Mouse (Mus musculus) liver, embryonic 12.5 days (tissue): ENCODE results near the gene Gm9999. TPM values are rescaled to one million over a fixed set of nuclear protein-coding genes. Genes with fewer than 3 reads are reported as not detected.

Experiments used
- ATAC-seq: fragments of 200-750 bp; cut with Nextera tagmentation; 2 replicates; pipeline ENCODE4 v1.8.0; 2017; ENCODE audit warnings: moderate number of reproducible peaks, mild to moderate bottlenecking, moderate library complexity
- H3K27ac ChIP-seq: fragments of 300-500 bp; sonication (generic); 2 replicates; pipeline ENCODE4 v1.5.1; 2016; ENCODE audit warnings: mild to moderate bottlenecking
- H3K27me3 ChIP-seq: fragments of 300-500 bp; sonication (generic); replicated peaks from 2 replicates; pipeline ENCODE4 v1.6.1; 2016; ENCODE audit warnings: mild to moderate bottlenecking, moderate library complexity
- H3K36me3 ChIP-seq: fragments of 300-500 bp; sonication (generic); 2 replicates; pipeline ENCODE4 v1.6.1; 2016; ENCODE audit warnings: mild to moderate bottlenecking, moderate library complexity
- H3K4me1 ChIP-seq: fragments of 300-500 bp; sonication (generic); 2 replicates; pipeline ENCODE4 v1.6.1; 2016
- H3K4me2 ChIP-seq: fragments of 300-500 bp; sonication (generic); 2 replicates; pipeline ENCODE4 v1.6.1; 2016; ENCODE audit warnings: mild to moderate bottlenecking, moderate library complexity
- H3K4me3 ChIP-seq: fragments of 300-500 bp; sonication (generic); 2 replicates; pipeline ENCODE4 v1.5.1; 2016; ENCODE audit warnings: mild to moderate bottlenecking, moderate library complexity
- H3K9ac ChIP-seq: fragments of 300-500 bp; sonication (generic); 2 replicates; pipeline ENCODE4 v1.6.1; 2016; ENCODE audit warnings: mild to moderate bottlenecking, moderate library complexity
- H3K9me3 ChIP-seq: fragments of 300-500 bp; sonication (generic); replicated peaks from 2 replicates; pipeline ENCODE4 v1.6.1; 2016; ENCODE audit warnings: mild to moderate bottlenecking, moderate library complexity
- WGBS: fragments of 180-500 bp; shearing (Covaris S2); methylation state at CpG from one replicate; pipeline ENCODE4 v1.1.7; 2016; ENCODE audit not compliant: insufficient replicate concordance; 5-methylcytosine and 5-hydroxymethylcytosine counted together
- polyA plus RNA-seq: library from polyadenylated mRNA; unstranded; fragments of >200 nt; fragmentation: Nextera tagmentation; extraction: Ambion mirVana; gene quantifications from 2 replicates; pipeline ENCODE4 v1.2.1, GENCODE M21; 2016

The Gm9999 gene
- polyA plus RNA-seq, 1 experiment from 2014 or later = not detected

GRCm38 (mm10) chr7:47035426-47035825 is 52.0 kb downstream of the Gm9999 start:
- Histone ChIP-seq H3K27ac (no peak overlapping the region), H3K9me3 (no peaks in the 10 kb centered on the region), H3K27me3 (no peaks in the 10 kb centered on the region), H3K4me1 (no peaks in the 10 kb centered on the region), H3K9ac (no peak overlapping the region), H3K4me2 (no peak overlapping the region), H3K36me3 (no peaks in the 10 kb centered on the region), H3K4me3 (no peak overlapping the region)
- 61% methylated on average over 8 of the region's 8 CpGs for WGBS
- ATAC-seq = no peak

Other genes with a start within 250 kb of the Gm9999 start
- 0.23 and 0.39 TPM in 2 replicates for gene Saa1, start 240.6 kb upstream of the Gm9999 start, polyA plus RNA-seq
- gene Saa2, start 231.8 kb upstream of the Gm9999 start, polyA plus RNA-seq = not detected in 2 replicates
- gene Hps5, start 187.5 kb upstream of the Gm9999 start, polyA plus RNA-seq = 9.7 and 10.7 TPM in 2 replicates
- gene Gtf2h1, start 187.5 kb upstream of the Gm9999 start, polyA plus RNA-seq = 56.4 and 59.0 TPM in 2 replicates
- gene Ldha, start 142.1 kb upstream of the Gm9999 start, polyA plus RNA-seq = 1,680 and 1,789 TPM in 2 replicates
- gene Ldhc, start 122.4 kb upstream of the Gm9999 start, polyA plus RNA-seq = 0.15 and 0.22 TPM in 2 replicates
- 84.7 and 87.5 TPM in 2 replicates for gene Tsg101, start 63.6 kb upstream of the Gm9999 start, polyA plus RNA-seq
- gene Uevld, start 25.1 kb upstream of the Gm9999 start, polyA plus RNA-seq = 6.9 and 7.1 TPM in 2 replicates
- 16.8 and 17.7 TPM in 2 replicates for gene Spty2d1, start 24.8 kb downstream of the Gm9999 start, polyA plus RNA-seq
- 20.2 and 20.3 TPM in 2 replicates for gene Tmem86a, start 67.0 kb downstream of the Gm9999 start, polyA plus RNA-seq
- 0.23 TPM in 1 of 2 replicates, not detected in the other for gene Ptpn5, start 150.1 kb downstream of the Gm9999 start, polyA plus RNA-seq
- not detected in 2 replicates for gene Mrgpra6, start 221.3 kb downstream of the Gm9999 start, polyA plus RNA-seq